Mouse (Mus musculus): Measurements from ENCODE around the gene Scn8a.
A peak's percentile ranks its signal among the peaks of the same experiment; 100 is the strongest.

Gene Scn8a

GRCm38 (mm10) chr15:101011352-101011751, 141.7 kb downstream of the Scn8a start:
- no peak for DNase-seq (ENCODE audit: low read depth in 2 of 2, low spot score in 2 of 2)

- DNase-seq (ENCODE audit: low read depth in 2 of 2, low spot score in 2 of 2): no peak
These were observed 159.3 kb downstream of the Scn8a start for GRCm38 (mm10) chr15:101028960-101029359.

GRCm38 (mm10) chr15:101039651-101040050, 170.0 kb downstream of the Scn8a start:
- DNase-seq (ENCODE audit: low read depth in 2 of 2, low spot score in 2 of 2): peak in 1 of 2 experiments; percentile 6

- DNase-seq (ENCODE audit: low read depth in 2 of 2, low spot score in 2 of 2): no peak
These were observed 172.3 kb downstream of the Scn8a start for GRCm38 (mm10) chr15:101041966-101042365.

- peak; percentile 19 to 28 for DNase-seq (ENCODE audit: low read depth in 2 of 2, low spot score in 2 of 2)
These were observed 173.0 kb downstream of the Scn8a start for GRCm38 (mm10) chr15:101042613-101043012.

- no peak for DNase-seq (ENCODE audit: low read depth in 2 of 2, low spot score in 2 of 2)
These were observed 174.9 kb downstream of the Scn8a start for GRCm38 (mm10) chr15:101044531-101044930.

- DNase-seq (ENCODE audit: low read depth in 2 of 2, low spot score in 2 of 2): no peak
These were observed 176.4 kb downstream of the Scn8a start for GRCm38 (mm10) chr15:101046039-101046526.

- DNase-seq (ENCODE audit: low read depth in 2 of 2, low spot score in 2 of 2): no peak
These were observed 177.0 kb downstream of the Scn8a start for GRCm38 (mm10) chr15:101046527-101047193.

- DNase-seq (ENCODE audit: low read depth in 2 of 2, low spot score in 2 of 2): no peak
These were observed 177.5 kb downstream of the Scn8a start, which contains the start of gene Gm47841 for GRCm38 (mm10) chr15:101047194-101047555. Gene Gm47841 (minus strand): TSS chr15:101047397.

GRCm38 (mm10) chr15:101048338-101048896, 178.8 kb downstream of the Scn8a start:
- no peak for DNase-seq (ENCODE audit: low read depth in 2 of 2, low spot score in 2 of 2)

GRCm38 (mm10) chr15:101051869-101052268, 182.2 kb downstream of the Scn8a start:
- DNase-seq (ENCODE audit: low read depth in 2 of 2, low spot score in 2 of 2): no peak

GRCm38 (mm10) chr15:101052560-101053501, 183.2 kb downstream of the Scn8a start:
- DNase-seq (ENCODE audit: low read depth in 2 of 2, low spot score in 2 of 2): no peak

- DNase-seq (ENCODE audit: low read depth in 2 of 2, low spot score in 2 of 2): no peak
These were observed 184.3 kb downstream of the Scn8a start for GRCm38 (mm10) chr15:101053832-101054459.

GRCm38 (mm10) chr15:101054541-101054940, 184.9 kb downstream of the Scn8a start:
- no peak for DNase-seq (ENCODE audit: low read depth in 2 of 2, low spot score in 2 of 2)

GRCm38 (mm10) chr15:101056225-101056624, 186.6 kb downstream of the Scn8a start:
- DNase-seq (ENCODE audit: low read depth in 2 of 2, low spot score in 2 of 2): no peak

- no peak for DNase-seq (ENCODE audit: low read depth in 2 of 2, low spot score in 2 of 2)
These were observed 190.1 kb downstream of the Scn8a start for GRCm38 (mm10) chr15:101059570-101060279.

- DNase-seq (ENCODE audit: low read depth in 2 of 2, low spot score in 2 of 2): no peak
These were observed 190.7 kb downstream of the Scn8a start for GRCm38 (mm10) chr15:101060280-101060852.

- no peak for DNase-seq (ENCODE audit: low read depth in 2 of 2, low spot score in 2 of 2)
These were observed 195.4 kb downstream of the Scn8a start for GRCm38 (mm10) chr15:101065069-101065468.

- DNase-seq (ENCODE audit: low read depth in 2 of 2, low spot score in 2 of 2): no peak
These were observed 196.7 kb downstream of the Scn8a start for GRCm38 (mm10) chr15:101066364-101066847.
